Mouse (Mus musculus): Measurements from ENCODE around the gene Crip2.
A peak's percentile ranks its signal among the peaks of the same experiment; 100 is the strongest.

The Crip2 gene

DNA sequence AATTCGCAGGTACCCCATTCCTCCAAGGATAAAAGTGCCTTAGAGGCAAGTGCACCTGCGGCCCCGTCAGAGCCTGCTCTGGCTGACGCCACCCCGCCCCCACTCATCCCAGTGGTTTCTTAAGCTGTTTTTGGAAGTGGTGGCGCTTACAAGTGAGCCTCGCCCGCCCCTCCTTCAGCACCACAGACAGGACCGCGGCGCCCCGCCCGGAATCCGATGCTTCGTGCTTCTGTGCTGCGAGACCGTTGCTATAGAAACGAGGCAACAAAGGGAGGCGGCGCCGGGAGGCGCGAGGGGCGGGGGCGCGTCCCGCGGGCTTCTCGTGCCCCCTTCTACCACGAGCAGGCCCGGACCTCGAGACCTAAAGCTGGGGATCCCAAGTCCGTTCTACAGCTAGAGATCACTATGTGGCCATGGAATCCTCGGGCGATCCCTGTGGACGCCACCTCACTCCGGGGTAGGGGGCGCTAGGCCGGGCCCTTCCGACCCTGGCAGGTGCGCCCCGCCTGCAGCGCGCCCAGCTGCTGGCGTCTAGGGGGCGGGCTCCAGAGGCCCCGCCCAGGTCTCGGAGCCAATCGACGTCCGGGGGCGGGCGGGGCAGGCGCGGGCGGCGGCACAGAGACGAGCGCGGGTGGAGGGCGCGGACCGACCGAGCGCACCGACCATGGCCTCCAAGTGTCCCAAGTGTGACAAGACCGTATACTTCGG is at the start of gene Crip2:
Gene Crip2, plus strand, starts transcription at position 329 of the 708 bp plus-strand sequence.
- DNase-seq (ENCODE audit: low spot score), result peak; percentile 91

DNA sequence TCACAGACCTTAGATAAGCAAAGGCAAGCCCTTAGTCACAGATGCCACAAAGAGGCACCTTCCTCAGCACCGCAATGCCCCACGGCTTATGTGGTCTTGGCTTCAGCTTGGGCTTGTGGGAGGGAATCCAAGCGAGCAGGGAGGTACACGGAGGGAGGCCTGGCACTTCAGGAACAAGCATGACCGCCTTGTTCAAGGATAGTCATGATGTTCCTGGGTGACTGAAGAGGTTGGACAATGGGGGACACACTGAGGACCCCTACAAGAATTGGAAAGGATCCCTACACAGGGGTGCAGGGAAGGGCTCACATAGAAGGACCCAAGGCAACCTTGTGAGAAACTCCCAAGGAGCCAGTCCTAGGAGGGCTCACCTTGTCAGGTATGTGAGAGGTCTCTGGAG is 43.0 kb upstream of the Crip2 start:
- DNase-seq (ENCODE audit: low spot score), result no peak

DNA sequence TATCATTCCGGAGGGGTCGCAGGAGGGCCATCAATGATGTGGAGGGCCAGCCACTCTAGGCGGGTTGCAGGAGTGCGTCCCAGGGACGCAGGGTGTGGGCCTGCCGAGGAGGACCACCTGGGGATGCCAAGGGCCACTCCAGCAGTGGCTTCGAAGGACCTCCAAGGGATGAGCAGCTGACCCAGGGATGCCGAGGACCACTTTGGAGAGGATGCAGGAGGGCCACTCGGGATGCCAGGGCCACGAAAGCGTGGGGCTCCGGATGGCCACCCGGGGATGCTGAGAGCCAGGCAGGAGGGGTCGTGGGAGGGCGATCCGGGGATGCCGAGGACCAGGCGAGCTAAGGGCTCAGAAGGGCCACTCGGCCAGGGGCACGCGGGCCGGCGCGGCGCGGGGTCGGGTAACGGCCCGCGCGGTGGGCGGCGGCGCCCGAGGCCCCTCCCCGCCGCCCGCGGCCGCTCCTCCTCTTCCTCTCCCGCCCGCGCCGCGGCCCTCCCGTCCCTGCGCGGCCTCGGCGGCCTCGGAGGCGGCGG is 42.2 kb upstream of the Crip2 start, which contains the start of gene Mta1:
Gene Mta1, plus strand, starts transcription at position 530 of the 533 bp plus-strand sequence.
- DNase-seq (ENCODE audit: low spot score), result peak; percentile 50

DNA sequence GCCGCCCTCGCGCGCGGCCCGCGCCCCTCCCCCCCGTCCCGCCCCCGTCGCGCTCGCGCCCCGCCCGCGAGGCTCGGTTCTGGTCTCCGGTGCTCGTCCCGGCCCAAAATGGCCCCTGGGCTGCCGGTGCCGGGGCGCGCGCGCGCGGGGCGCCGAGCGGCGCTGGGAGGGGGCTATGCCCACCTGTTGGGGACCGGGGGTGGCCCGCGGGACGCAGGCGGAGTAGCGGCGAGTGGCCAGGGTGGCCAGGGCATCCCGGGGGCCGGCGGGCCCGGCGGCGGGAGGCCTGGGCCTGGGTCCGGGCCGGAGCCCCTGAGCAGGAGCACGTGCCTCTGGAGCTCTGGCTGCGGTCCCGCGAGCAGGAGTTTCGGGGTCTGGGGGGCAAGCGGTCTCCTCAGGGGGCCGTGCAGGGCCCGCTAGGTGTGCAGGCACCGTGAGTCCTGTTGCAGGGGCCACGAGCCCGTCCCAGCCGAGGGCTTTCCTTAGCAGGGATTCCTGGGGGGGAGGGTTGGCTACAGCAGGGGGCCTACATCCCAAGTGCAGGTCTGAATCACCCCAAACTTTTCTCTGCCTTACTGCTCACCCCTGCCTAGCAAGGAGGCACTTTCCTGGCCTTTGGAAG is 41.4 kb upstream of the Crip2 start:
- no peak for DNase-seq (ENCODE audit: low spot score)

DNA sequence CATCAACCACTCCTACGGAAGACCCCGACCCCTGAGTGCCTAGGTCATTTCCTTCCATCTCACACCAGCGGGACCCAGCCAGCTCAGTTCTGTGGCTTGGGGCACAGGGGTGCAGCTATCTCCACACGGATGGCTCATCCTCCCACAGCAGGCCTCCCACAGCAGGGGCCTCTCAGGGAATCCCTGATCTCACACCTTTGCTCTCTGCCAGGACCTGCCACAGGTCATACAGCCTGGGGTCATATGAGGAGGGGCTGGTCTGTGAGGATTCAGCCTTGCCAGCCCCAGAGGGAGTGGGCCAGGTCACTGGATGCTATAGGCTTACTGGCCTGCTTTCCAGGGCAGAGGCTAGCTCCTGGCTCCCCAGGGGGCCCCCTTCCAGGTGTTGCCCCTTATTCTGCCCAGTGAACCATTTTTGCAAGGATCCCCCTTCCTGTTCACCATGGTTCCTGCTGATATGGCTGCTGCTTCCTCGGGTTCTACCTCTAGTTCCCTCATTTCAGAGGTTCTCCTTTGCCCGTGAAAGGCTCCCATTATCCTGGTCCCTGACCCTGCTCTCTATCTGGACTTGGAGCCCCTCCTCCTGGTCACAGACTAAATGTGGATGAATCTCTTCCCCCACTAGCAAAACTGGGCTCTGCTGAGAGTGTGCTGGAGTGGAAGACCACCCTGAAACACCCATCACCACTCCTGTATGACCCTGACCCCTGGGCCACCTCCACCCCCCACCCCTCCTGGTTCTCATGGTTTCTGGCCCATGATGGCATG is 40.4 kb upstream of the Crip2 start:
- DNase-seq (ENCODE audit: low spot score), result no peak

DNA sequence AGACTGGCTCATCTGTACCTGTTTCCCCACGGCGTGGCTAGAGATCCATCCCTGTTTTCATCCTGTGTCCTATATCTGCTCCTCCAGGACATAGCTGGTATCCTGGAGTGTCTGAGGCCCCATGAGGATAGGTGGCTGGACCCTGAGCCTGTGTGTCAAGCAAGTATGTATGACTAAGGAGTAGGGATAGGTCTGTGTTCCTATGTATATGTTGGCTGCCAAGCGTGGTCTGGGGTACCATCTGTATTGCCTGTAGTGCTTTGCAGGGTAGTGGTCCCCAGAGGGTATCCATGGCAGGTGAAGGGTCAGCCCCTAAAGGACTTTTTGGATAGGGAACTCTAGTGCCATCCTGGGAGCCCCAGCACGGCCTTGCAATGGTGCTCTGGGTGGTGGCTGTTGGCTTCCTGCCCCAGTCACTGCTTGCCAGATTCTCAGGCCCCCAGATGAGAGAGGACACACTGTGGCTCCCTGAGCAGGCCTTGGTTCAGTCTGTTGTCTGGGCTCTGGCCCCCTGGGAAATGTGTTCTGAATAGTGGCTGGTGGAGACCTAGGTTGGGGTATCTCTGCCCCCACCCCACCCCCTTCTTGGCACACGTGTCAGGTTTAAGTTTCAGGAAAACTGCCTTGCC is 39.5 kb upstream of the Crip2 start:
- no peak for DNase-seq (ENCODE audit: low spot score)

DNA sequence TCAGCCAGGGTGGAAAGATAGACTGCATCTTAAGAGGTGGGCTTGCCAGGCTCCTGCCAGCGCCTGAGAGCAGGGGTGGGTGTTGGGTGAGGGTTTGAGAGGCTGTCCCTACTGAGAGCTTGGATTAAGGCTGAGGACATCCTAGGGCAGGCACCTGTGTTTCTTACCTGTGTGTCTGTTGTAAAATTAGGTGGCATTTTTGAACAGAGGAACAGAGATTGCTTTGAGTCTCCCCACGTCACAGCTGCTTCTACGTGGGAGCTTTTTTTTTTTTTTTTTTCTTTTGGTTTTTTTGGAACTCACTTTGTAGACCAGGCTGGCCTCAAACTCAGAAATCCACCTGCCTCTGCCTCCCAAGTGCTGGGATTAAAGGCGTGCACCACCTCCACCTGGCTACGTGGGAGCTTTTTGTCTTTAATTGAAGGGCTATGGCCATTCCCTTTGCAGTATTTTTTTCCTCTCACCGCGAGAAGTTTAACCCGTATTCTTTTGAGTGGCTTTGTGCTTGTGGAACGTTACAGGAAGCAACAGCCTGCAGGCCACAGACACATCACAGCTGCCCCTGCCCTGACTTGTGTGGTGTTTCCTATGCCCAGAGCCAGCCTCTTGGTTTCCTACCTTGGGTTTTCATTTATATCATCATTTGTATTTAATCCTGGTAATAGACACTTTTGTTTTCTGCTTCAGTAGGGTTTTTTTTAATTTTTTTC is 38.6 kb upstream of the Crip2 start:
- DNase-seq (ENCODE audit: low spot score), result no peak

DNA sequence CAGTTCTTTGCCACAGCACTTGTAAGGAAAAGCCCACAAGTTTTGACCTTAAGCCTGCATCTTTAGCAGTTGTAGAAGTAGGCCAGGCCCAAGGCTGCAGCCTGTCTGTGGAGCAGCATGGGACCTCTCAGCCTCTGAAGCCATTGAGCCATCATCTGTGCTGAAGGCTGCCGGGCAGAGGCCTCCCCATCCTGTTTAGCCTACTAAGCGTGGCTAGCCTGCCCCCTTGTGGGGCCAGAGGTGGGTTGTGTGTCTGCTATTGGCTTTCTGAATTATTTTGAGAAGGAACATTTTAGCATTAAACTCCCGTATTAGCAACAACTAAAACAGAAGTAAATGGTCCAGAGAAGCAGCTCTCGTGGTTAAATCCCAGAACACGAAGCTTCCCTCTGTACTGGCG is 37.6 kb upstream of the Crip2 start:
- peak; percentile 66 for DNase-seq (ENCODE audit: low spot score)

DNA sequence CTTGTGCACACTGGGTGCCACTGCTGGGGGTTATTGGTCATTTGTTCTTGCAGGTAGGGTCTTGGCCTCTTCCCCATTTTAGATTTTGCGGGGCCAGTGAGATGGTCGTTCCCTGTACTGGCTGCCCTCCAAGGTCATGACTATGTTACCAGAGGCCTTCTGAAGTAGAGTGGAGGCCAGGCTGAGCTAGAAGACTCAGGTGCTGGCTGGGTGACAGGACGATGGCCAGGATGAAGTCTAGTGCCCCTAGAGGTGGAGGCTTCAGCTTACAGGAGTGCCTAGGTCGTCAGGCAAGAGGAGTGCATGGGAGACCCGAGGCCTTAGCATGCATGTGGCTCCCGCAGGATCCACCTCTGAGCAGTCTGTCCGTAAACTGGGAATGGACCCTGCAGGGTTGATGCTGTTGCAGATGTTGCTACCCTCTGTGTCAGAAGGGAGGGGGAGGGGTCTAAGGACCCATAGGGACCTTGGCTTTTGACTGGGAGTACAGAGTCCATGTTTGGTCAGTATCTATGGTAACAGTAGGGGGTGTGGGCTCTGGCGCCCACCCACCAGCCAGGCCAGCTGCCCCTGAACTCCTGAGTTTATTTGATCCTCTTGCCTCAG is 36.1 kb upstream of the Crip2 start:
- DNase-seq (ENCODE audit: low spot score), result no peak

DNA sequence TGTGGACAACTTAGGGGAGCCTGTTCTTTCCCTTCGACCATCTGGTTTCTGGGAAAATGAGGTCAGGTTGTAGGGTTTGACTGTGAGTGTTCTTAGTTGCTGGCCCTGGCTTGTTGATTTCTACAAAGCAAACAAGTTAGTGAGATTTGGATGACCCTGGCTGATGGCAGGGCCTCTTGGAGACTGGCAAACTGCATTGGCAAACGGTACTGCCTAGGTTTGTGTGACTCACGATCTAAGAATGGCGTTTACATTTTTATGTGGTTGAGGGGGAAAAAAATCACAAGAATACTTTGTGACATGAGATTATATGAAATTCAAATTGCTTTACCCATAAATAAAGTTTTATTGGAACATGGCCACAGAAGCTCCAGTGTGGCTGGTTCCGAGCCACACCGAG is 33.6 kb upstream of the Crip2 start:
- no peak for DNase-seq (ENCODE audit: low spot score)

DNA sequence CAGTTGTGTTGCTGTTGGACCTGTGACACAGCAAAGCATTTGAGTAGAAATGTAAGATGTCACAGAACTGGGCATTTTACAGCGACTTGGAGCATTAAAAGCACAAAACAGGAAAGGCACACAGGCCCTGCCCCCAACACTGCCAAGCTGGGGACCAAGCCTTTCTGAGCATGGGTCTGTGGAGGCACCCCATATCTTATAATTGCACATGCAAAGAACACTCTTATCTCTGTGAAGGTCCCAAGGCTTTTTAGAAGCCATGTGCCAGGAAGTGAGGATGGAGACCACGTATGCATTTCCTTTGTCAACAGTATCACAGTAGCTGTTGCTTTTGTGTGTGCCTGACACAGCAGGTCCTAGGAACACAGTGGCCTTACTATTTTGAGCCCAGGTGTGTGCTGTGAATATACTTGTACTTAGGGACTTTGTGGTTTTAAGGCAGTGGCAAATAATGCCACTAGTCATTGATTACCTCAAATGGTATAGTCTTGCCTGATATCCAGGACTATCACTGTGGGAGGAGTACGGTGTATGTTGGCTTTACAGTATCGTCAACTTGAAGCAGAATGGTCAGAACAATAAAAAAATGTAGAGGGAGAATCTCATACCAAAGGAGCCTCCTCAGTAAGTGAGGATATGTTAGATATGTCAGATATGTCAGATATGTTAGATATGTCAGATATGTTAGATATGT is 32.5 kb upstream of the Crip2 start:
- DNase-seq (ENCODE audit: low spot score), result no peak

DNA sequence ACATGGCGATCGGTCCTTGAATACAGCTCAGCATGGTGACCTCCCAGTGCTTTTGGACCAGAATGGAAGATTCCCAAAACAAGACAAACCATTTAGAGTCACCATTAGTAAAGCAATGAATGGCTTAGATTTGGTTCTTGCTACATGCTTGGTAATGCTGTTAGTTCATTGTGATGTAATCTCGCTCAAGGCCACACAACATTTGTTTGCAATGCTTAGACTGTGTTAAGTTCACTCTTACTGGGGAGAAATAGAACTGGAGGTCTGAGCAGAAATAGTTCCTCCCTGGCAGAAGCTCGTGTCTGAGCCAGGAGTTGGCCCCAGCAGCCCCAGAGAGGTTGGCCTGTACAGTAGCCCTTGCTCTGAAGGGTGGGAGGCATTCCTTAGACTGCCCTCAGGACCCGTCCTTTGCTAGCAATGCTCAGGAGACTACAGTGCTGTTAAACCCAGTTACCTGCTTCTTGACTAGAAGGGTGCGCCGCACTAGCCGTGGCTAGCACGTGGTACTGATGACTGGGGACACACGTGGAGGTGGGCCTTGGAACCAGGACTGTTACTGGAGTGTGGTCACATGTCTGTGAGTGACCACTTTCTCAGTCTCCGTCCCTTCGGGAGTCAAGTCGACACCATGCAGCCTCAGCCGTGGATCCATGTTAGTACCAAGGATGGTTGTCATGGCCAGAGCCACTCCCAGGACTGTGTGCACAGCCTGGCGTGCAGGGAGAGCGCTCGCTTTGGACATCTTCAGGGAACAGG is 31.3 kb upstream of the Crip2 start:
- DNase-seq (ENCODE audit: low spot score), result no peak

DNA sequence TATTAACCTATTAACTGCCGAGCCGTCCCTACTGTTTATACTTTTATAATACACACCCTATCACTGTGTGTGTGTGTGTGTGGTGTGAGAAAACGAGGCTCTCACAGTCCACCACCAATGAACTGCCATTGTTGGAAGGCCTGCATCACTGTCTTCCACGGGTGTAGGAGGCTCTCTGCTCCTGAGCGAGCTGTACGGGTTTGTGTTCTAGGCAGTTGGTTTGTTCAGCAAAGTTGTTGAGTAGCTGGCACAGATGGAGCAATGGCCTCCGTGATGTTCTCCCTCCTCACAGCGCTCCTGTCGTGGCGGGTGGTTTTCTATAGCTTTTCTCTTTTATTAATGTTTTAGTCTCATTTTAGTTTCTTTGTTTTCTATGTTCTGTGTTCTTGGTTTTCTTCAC is 30.2 kb upstream of the Crip2 start:
- no peak for DNase-seq (ENCODE audit: low spot score)

DNA sequence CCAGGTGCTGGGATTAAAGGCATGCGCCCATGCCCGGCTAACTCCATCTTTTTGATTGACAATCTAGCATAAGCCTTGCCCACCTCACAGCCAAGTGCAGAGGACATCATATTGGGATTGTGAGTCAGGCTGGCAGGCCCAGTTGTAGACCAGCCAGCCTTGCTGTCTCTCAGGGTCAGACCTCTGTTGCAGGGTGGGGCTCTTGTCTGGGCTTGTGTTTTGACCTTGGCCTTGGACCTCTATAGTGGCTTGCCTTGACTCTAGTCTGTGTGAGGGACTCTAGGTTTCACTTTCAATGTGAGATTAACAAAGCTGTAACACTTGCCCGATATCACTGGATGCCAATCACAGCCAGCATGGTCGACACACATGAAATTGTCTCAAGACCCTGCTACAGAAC is 25.9 kb upstream of the Crip2 start:
- DNase-seq (ENCODE audit: low spot score), result no peak

DNA sequence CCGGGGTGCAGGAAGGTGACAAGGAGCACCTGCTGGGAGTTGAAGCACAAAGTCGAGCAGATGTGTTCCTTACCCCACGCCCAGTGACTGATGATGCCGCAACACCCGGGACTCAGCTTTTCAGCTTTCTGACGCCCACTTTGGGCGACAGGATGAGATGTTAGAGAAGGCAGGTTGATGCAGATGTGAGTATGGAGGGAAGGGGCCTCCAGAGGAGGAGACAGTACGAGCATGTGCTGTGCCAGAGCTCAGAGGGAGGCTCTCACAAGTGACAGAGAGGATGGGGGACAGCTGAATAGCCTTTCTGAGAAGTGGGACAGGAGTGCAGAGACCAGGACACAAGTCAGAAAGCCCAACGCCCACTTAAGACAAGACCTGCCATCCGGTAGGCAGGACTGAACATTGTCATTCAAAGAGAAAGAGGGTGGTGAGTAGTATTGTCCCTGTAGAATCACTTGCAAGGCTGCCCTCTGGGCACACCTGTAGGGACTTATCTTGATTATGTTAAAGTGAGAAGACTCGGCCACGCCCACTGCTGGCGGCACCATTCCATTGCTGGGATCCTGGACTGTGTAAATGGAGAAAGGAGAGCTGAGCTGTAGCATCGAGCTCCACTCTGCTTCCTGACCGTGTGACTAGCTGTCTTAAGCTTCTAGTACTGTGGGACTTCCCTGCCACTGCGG is 25.0 kb upstream of the Crip2 start:
- no peak for DNase-seq (ENCODE audit: low spot score)

DNA sequence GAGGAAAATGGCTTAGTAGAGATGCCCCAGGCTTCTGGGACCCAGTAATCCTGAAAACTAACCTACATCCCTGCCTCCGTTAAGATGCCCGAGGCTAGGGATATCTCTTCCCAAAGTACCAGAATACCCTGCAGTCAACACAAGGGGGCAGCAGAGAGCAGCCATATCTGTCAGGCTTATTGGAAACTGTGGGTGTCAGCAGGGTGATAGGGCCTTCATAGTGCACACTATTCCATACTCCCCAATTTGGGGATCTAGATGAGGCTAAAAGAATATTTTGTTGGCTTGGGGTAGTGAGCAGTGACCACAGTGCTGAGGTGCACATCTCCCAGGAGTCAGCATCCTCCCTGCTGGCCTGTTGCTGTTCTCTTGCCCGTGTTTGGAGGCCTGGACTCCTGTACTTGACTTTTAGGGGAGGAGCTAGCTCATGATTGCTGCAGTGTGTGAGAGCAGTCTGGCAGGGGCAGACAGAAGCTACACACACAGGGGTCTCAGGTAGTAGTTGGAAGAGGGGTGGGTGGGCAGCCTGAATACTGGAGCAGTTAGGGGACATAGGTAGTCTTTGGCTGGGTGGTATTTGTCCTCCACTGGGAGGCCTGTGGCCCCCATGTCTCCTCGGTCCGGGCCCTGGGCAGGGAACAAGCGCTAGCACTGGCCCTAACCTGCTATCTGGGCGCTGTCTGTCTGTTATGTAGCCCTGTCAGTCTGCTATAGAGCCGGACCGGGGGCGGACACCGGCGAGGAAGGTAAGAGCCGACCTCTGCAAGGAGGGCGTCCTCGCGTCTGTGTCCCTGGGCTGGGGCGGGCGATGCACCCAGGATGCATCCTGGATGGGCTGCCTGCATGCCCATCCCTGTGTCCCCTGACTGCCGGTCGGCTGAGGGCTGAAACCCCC is 20.3 kb upstream of the Crip2 start:
- peak; percentile 87 for DNase-seq (ENCODE audit: low spot score)

DNA sequence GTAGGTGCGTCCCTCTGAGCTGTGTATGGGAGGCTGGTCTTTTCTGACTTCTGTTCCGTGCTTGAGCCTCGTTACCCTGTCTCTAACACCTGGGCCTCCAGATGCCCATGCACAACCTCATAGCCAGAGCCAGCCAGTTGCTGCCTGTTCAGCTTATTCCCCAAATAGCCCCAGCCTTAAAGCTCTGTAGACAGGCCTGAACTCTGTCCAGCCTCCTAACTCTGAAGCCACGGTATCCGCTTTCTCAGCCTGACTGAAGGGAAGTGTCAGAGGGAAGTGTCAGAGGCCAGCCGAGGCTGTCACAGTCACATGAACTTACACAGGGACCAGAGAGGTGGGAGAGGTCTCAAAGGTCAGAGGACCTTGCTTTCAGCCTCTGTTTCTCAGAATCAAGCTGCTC is 15.3 kb upstream of the Crip2 start:
- no peak for DNase-seq (ENCODE audit: low spot score)

DNA sequence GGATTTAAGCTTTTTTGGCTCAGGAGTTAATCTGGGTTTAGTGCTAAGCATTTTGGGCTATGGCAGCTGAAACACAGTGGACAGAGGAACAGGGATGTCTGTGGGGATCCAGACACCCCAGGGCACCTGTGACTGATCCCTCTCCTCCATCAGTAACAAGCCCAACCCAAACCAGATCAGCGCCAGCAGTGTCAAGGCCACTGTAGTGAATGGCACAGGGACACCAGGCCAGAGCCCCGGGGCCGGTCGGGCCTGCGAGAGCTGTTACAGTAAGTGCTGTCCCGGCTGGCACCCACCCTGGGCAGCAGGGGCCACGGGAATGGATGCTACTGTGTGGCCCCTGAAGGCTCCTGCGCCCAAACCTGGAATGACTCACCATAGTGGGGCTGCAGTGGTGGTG is 9.3 kb upstream of the Crip2 start:
- no peak for DNase-seq (ENCODE audit: low spot score)

Data from layer of hippocampus, adult 11-12 months (tissue).